Mouse (Mus musculus): ENCODE measurements at regions not wholly inside any gene's neighbourhood (a gene's known extent, or its start where the extent isn't known, plus 50 kb on each side); places are given as distances from the start of the nearest gene placed in this dataset.

DNA sequence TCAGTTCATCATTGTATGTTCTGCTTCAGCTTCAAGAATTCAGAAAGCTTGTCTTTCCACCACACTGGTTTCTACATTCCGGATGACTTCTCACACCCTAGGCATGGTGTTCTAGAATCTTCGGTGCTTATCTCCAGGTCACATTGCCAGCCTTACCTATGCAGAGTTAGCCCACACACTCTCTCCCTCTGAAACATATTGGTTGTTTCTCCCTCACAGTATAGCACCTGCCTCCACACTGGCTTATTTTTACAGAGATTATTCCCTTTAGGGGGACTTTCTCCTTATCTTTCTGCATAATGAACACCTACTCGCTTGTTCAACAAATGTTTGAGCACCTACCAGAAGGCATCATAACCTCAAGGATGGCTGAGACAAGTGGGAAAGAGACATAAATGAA lies 368.0 kb upstream of the Cdh5 start:
- H3K27me3 ChIP-seq (ENCODE audit: control insufficient read depth, insufficient read depth, low read depth, low read length) = no peaks in the 10 kb centered on the region
- 98% methylated on average over 3 of the region's 3 CpGs for WGBS
- H3K4me1 ChIP-seq (ENCODE audit: control insufficient read depth, insufficient read depth, low read length) = no peaks in the 10 kb centered on the region
- ATAC-seq = no peak
- no peaks in the 10 kb centered on the region for H3K36me3 ChIP-seq (ENCODE audit: control insufficient read depth, insufficient read depth, low read length)
- no peak overlapping the region for H3K4me3 ChIP-seq (ENCODE audit: low read depth, low read length)
- no peak overlapping the region for H3K27ac ChIP-seq (ENCODE audit: low read length)
- no peak overlapping the region for H3K4me2 ChIP-seq (ENCODE audit: low read length)
- H3K9me3 ChIP-seq (replicated peaks; ENCODE audit: control insufficient read depth, low read length, poor library complexity, severe bottlenecking) = no peaks in the 10 kb centered on the region
- no peak overlapping the region for H3K9ac ChIP-seq (ENCODE audit: low read depth, low read length)

- Histone ChIP-seq H3K4me2 (ENCODE audit: low read length) (no peak overlapping the region), H3K27me3 (ENCODE audit: control insufficient read depth, insufficient read depth, low read depth, low read length) (no peaks in the 10 kb centered on the region), H3K4me3 (ENCODE audit: low read depth, low read length) (no peak overlapping the region), H3K36me3 (ENCODE audit: control insufficient read depth, insufficient read depth, low read length) (no peaks in the 10 kb centered on the region), H3K9me3 (replicated peaks; ENCODE audit: control insufficient read depth, low read length, poor library complexity, severe bottlenecking) (no peaks in the 10 kb centered on the region; the same call in 1 of the 2 replicates), H3K9ac (ENCODE audit: low read depth, low read length) (no peak overlapping the region), H3K4me1 (ENCODE audit: control insufficient read depth, insufficient read depth, low read length) (no peaks in the 10 kb centered on the region), H3K27ac (ENCODE audit: low read length) (no peak overlapping the region)
- ATAC-seq = no peak
- WGBS = 81% methylated on average over 8 of the region's 8 CpGs
These were observed 363.1 kb upstream of the Cdh5 start for GRCm38 (mm10) chr8:103738330-103738729.

DNA sequence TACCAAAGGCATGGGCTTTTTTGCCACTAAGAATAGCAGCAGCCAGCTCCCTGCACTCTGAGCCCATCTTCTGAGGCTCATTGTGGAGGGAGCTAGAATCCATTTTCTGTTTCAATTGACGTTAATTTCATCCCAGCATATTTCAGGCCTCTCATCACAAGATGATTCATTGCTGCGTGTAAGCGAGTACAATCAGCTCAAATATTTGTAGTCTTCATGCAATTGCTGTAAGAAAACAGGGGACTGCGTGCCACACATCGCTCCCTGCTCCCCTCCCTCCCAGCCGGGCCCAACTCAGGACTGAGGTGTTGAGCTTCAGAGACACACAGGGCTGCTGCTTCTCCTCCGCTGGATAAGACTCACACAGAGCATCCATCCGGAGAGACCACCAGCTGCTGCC lies 360.0 kb upstream of the Cdh5 start:
- H3K27me3 ChIP-seq (ENCODE audit: control insufficient read depth, insufficient read depth, low read depth, low read length) = no peaks in the 10 kb centered on the region
- no peaks in the 10 kb centered on the region; the same call in 1 of the 2 replicates for H3K9me3 ChIP-seq (replicated peaks; ENCODE audit: control insufficient read depth, low read length, poor library complexity, severe bottlenecking)
- WGBS = 61% methylated on average over 8 of the region's 8 CpGs
- no peak overlapping the region for H3K4me3 ChIP-seq (ENCODE audit: low read depth, low read length)
- H3K36me3 ChIP-seq (ENCODE audit: control insufficient read depth, insufficient read depth, low read length) = no peaks in the 10 kb centered on the region
- H3K4me2 ChIP-seq (ENCODE audit: low read length) = no peak overlapping the region
- H3K9ac ChIP-seq (ENCODE audit: low read depth, low read length) = no peak overlapping the region
- H3K27ac ChIP-seq (ENCODE audit: low read length) = no peak overlapping the region
- no peak for ATAC-seq
- no peaks in the 10 kb centered on the region for H3K4me1 ChIP-seq (ENCODE audit: control insufficient read depth, insufficient read depth, low read length)

DNA sequence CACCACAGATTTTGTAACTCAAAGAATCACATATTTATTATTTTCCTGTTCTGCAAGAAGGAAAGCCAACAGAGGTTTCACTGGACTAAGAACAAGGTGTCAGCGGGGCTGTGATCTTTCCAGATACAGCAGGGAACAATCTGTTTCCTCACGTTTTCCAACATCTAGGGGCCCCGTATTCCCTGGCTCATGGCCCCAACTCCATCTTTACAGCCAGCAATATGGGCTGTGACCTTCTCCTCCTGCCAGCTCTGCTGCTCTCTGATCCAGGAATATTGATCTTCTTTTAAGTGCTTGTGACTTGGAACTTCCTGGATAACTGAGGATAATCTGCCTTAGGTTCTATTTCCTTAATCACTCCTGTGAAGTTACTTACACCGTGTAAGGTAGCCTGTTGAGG lies 352.7 kb upstream of the Cdh5 start:
- H3K27ac ChIP-seq (ENCODE audit: low read length) = no peak overlapping the region
- no peak overlapping the region for H3K4me2 ChIP-seq (ENCODE audit: low read length)
- no peak for ATAC-seq
- no peaks in the 10 kb centered on the region for H3K9me3 ChIP-seq (replicated peaks; ENCODE audit: control insufficient read depth, low read length, poor library complexity, severe bottlenecking)
- no peaks in the 10 kb centered on the region for H3K4me1 ChIP-seq (ENCODE audit: control insufficient read depth, insufficient read depth, low read length)
- no peaks in the 10 kb centered on the region for H3K27me3 ChIP-seq (ENCODE audit: control insufficient read depth, insufficient read depth, low read depth, low read length)
- H3K9ac ChIP-seq (ENCODE audit: low read depth, low read length) = no peak overlapping the region
- H3K36me3 ChIP-seq (ENCODE audit: control insufficient read depth, insufficient read depth, low read length) = no peaks in the 10 kb centered on the region
- H3K4me3 ChIP-seq (ENCODE audit: low read depth, low read length) = no peak overlapping the region
- 83% methylated on average over 4 of the region's 4 CpGs for WGBS

DNA sequence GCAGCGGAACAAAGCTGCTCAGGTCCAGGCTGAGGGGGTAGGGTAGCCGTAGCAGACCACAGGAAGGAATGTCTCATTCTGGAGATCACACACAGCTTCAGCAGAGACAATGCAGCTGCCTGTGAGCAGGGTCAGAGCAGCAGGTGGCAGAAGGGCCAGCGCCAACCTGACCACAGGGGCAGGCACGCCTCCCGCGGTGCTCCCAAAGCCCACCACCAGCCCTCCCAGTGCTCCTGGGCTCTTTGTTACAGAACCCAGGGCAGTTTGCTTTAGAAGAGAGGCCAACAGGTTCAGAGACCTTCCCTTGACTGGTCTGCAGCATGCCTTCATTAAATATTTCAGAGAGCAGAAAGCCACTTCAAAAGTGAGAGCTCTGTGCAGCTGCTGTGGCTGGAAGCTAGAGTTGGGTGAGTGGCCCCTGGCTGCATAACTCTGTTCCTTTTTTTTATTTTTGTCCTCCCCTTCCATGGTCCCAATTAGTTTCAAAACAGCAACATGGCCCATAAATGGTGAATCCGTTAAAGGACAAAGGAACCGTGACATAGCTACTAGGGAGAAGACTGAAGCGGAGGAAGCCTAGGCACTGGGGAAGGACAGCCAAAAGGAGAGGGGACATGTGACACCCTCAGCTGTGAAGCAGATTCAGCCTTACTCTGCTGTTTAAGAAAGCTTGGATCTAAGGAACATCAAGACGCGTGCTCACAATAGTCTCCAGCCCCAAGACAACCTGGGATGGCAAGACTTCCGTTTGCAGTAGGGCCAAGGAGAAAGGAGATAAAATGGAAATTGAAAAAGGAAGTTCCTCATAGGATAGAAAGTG lies 350.9 kb upstream of the Cdh5 start:
- Histone ChIP-seq H3K9ac (ENCODE audit: low read depth, low read length) (no peak overlapping the region), H3K9me3 (replicated peaks; ENCODE audit: control insufficient read depth, low read length, poor library complexity, severe bottlenecking) (no peaks in the 10 kb centered on the region), H3K36me3 (ENCODE audit: control insufficient read depth, insufficient read depth, low read length) (no peaks in the 10 kb centered on the region), H3K27me3 (ENCODE audit: control insufficient read depth, insufficient read depth, low read depth, low read length) (no peaks in the 10 kb centered on the region), H3K4me3 (ENCODE audit: low read depth, low read length) (no peak overlapping the region), H3K27ac (ENCODE audit: low read length) (no peak overlapping the region), H3K4me2 (ENCODE audit: low read length) (no peak overlapping the region), H3K4me1 (ENCODE audit: control insufficient read depth, insufficient read depth, low read length) (no peaks in the 10 kb centered on the region)
- 30% methylated on average over 12 of the region's 12 CpGs for WGBS
- ATAC-seq = no peak; the same call in 1 of the 2 replicates

- 84% methylated on average over 2 of the region's 2 CpGs for WGBS
- H3K27me3 ChIP-seq (ENCODE audit: control insufficient read depth, insufficient read depth, low read depth, low read length) = no peaks in the 10 kb centered on the region
- H3K4me2 ChIP-seq (ENCODE audit: low read length) = no peak overlapping the region
- no peaks in the 10 kb centered on the region for H3K9me3 ChIP-seq (replicated peaks; ENCODE audit: control insufficient read depth, low read length, poor library complexity, severe bottlenecking)
- H3K4me3 ChIP-seq (ENCODE audit: low read depth, low read length) = no peak overlapping the region
- H3K36me3 ChIP-seq (ENCODE audit: control insufficient read depth, insufficient read depth, low read length) = no peaks in the 10 kb centered on the region
- ATAC-seq = no peak
- H3K27ac ChIP-seq (ENCODE audit: low read length) = no peak overlapping the region
- H3K4me1 ChIP-seq (ENCODE audit: control insufficient read depth, insufficient read depth, low read length) = no peaks in the 10 kb centered on the region
- H3K9ac ChIP-seq (ENCODE audit: low read depth, low read length) = no peak overlapping the region
These were observed 350.3 kb upstream of the Cdh5 start for GRCm38 (mm10) chr8:103751161-103751560.

DNA sequence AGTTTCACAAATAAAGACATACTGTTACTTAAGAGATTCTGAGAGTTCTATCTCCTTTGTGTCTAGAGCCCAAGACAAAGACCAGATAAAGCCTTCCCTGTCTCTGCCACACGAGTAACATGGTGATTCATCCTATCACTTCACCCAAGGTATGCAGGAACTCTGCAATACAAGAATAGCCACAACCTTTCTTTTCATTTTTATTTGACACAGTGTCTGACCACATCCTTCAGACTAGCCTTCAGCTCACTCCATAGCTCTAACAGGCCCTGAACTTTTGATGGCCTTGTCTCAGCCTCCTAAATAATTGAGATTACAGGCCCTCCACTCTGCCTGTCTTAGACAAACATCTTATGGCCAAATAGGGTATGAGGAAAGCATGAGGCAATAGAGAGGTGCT lies 337.6 kb upstream of the Cdh5 start:
- H3K27me3 ChIP-seq (ENCODE audit: control insufficient read depth, insufficient read depth, low read depth, low read length) = no peaks in the 10 kb centered on the region
- H3K36me3 ChIP-seq (ENCODE audit: control insufficient read depth, insufficient read depth, low read length) = no peaks in the 10 kb centered on the region
- no peak overlapping the region for H3K4me3 ChIP-seq (ENCODE audit: low read depth, low read length)
- H3K9me3 ChIP-seq (replicated peaks; ENCODE audit: control insufficient read depth, low read length, poor library complexity, severe bottlenecking) = no peaks in the 10 kb centered on the region
- WGBS = 64% methylated on average over 1 of the region's 1 CpGs
- H3K9ac ChIP-seq (ENCODE audit: low read depth, low read length) = no peak overlapping the region
- no peak overlapping the region for H3K4me2 ChIP-seq (ENCODE audit: low read length)
- no peak overlapping the region for H3K27ac ChIP-seq (ENCODE audit: low read length)
- ATAC-seq = no peak
- H3K4me1 ChIP-seq (ENCODE audit: control insufficient read depth, insufficient read depth, low read length) = no peaks in the 10 kb centered on the region

- ATAC-seq = no peak
- Histone ChIP-seq H3K9ac (ENCODE audit: low read depth, low read length) (no peak overlapping the region), H3K36me3 (ENCODE audit: control insufficient read depth, insufficient read depth, low read length) (no peaks in the 10 kb centered on the region), H3K4me1 (ENCODE audit: control insufficient read depth, insufficient read depth, low read length) (no peaks in the 10 kb centered on the region), H3K27ac (ENCODE audit: low read length) (no peak overlapping the region), H3K4me3 (ENCODE audit: low read depth, low read length) (no peak overlapping the region), H3K4me2 (ENCODE audit: low read length) (no peak overlapping the region), H3K27me3 (ENCODE audit: control insufficient read depth, insufficient read depth, low read depth, low read length) (no peaks in the 10 kb centered on the region), H3K9me3 (replicated peaks; ENCODE audit: control insufficient read depth, low read length, poor library complexity, severe bottlenecking) (no peaks in the 10 kb centered on the region)
- 94% methylated on average over 6 of the region's 6 CpGs for WGBS
These were observed 321.8 kb upstream of the Cdh5 start for GRCm38 (mm10) chr8:103779658-103780057.

DNA sequence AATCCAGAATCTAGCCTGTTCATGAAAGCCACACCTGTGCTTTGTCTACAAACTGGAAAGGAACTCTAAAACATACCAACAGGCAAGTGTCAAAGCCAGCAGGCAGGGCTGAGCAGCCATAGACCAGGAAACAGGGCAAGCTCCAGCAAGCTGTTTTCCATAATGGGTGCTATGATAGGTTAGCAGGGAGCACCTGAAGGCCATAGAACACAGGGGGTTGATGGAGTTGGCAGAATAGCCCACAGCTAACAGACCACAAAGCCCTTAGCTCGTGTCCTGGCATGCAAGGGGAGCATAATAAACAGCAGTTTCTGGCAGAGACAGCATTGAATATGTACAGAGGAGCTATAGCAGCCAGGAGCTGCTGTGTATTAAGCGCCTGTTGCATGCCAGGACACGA lies 313.1 kb upstream of the Cdh5 start:
- Histone ChIP-seq H3K9ac (ENCODE audit: low read depth, low read length) (no peak overlapping the region), H3K27ac (ENCODE audit: low read length) (no peak overlapping the region), H3K36me3 (ENCODE audit: control insufficient read depth, insufficient read depth, low read length) (no peaks in the 10 kb centered on the region), H3K4me1 (ENCODE audit: control insufficient read depth, insufficient read depth, low read length) (no peaks in the 10 kb centered on the region), H3K4me3 (ENCODE audit: low read depth, low read length) (no peak overlapping the region), H3K27me3 (ENCODE audit: control insufficient read depth, insufficient read depth, low read depth, low read length) (no peaks in the 10 kb centered on the region), H3K9me3 (replicated peaks; ENCODE audit: control insufficient read depth, low read length, poor library complexity, severe bottlenecking) (no peaks in the 10 kb centered on the region), H3K4me2 (ENCODE audit: low read length) (no peak overlapping the region)
- no peak for ATAC-seq
- WGBS = 70% methylated on average over 3 of the region's 3 CpGs
